Mouse (Mus musculus) right cerebral cortex, postnatal 25 days (tissue): ENCODE measurements around the gene Olfr1170.

Source experiments
- DNase-seq: peaks from one replicate; pipeline ENCODE4 v3.0.0; 2022

Olfr1170 gene

GRCm38 (mm10) chr2:88228234-88228633 is at the start of gene Olfr1170:
Olfr1170 (minus strand) TSS chr2:88228334.
- DNase-seq, result no peak

- no peak for DNase-seq
Measured at GRCm38 (mm10) chr2:88220784-88221183, 7.3 kb downstream of the Olfr1170 start.

GRCm38 (mm10) chr2:88181580-88181979 is 46.6 kb downstream of the Olfr1170 start, which contains the start of gene Olfr1168:
Olfr1168 (plus strand) TSS chr2:88181880.
- DNase-seq, result no peak
